Mouse (Mus musculus) neural tube, embryonic 11.5 days (tissue): ENCODE results near the gene Gsdme. TPM values are rescaled to one million over a fixed set of nuclear protein-coding genes. Genes with fewer than 3 reads are reported as not detected.

Experiments
- ATAC-seq: fragments of 200-750 bp; cut with Nextera tagmentation; 2 replicates; pipeline ENCODE4 v1.8.0; 2017; ENCODE audit warnings: moderate number of reproducible peaks, mild to moderate bottlenecking, moderate TSS enrichment, moderate library complexity; ENCODE audit not compliant: insufficient read depth, low FRiP score, low TSS enrichment
- DNase-seq: peaks from one replicate; pipeline ENCODE4 v3.0.0-alpha.2; 2015; ENCODE audit warnings: low spot score
- H3K27ac ChIP-seq: fragments of 300-500 bp; sonication (generic); 2 replicates; pipeline ENCODE4 v1.5.1; 2014; ENCODE audit warnings: low read depth, mild to moderate bottlenecking, low read length
- H3K27me3 ChIP-seq: fragments of 300-500 bp; sonication (generic); 2 replicates; pipeline ENCODE4 v1.6.1; 2014; ENCODE audit warnings: mild to moderate bottlenecking, low read length, mixed read lengths; ENCODE audit not compliant: control insufficient read depth, insufficient read depth
- H3K36me3 ChIP-seq: fragments of 300-500 bp; sonication (generic); 2 replicates; pipeline ENCODE4 v1.6.1; 2014; ENCODE audit warnings: mild to moderate bottlenecking, low read length, moderate library complexity, mixed read lengths; ENCODE audit not compliant: control insufficient read depth, insufficient read depth
- H3K4me1 ChIP-seq: fragments of 300-500 bp; sonication (generic); 2 replicates; pipeline ENCODE4 v1.6.1; 2014; ENCODE audit warnings: low read length, mixed read lengths; ENCODE audit not compliant: control insufficient read depth, insufficient read depth
- H3K4me2 ChIP-seq: fragments of 300-500 bp; sonication (generic); 2 replicates; pipeline ENCODE4 v1.6.1; 2014; ENCODE audit warnings: low read depth, mild to moderate bottlenecking, moderate library complexity
- H3K4me3 ChIP-seq: fragments of 300-500 bp; sonication (generic); 2 replicates; pipeline ENCODE4 v1.5.1; 2014; ENCODE audit warnings: low read depth, low read length
- H3K9ac ChIP-seq: fragments of 300-500 bp; sonication (generic); 2 replicates; pipeline ENCODE4 v1.6.1; 2014; ENCODE audit warnings: mild to moderate bottlenecking, low read length
- H3K9me3 ChIP-seq: fragments of 300-500 bp; sonication (generic); 2 replicates; pipeline ENCODE4 v1.6.1; 2016; ENCODE audit warnings: low read length; ENCODE audit not compliant: control insufficient read depth
- WGBS: fragments of 180-500 bp; shearing (Covaris S2); extraction: QIAGEN DNeasy Blood & Tissue Kit; methylation state at CpG from one replicate; pipeline ENCODE4 v1.1.7; 2014; 5-methylcytosine and 5-hydroxymethylcytosine counted together
- polyA plus RNA-seq: library from polyadenylated mRNA; unstranded; fragments of >200 nt; fragmentation: Nextera tagmentation; extraction: Ambion mirVana; gene quantifications from 2 replicates; pipeline ENCODE4 v1.2.1, GENCODE M21; 2014

Gsdme gene
- polyA plus RNA-seq, 1 experiment from 2014 or later = 53.7 TPM

DNA sequence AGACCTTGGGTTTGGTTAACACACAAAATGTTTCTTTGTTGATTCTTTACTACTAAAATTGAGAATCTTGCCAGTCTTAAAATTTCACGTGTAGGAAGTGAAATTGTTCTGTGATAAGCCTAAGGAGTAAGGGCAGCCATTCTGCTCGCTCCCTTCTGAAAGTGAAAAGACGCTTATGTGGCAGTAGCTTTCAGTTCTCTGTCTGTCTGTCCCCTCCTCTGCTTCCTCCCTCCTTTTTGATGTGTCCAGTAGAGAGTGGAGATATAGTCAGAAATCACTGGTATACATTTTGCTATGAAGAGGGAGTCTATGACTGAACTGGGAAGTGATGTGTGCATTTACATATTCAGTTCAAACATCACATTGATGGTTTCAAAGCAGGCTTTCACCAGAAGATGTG is 70.8 kb downstream of the Gsdme start:
- no peak overlapping the region for H3K4me3 ChIP-seq
- DNase-seq = no peak
- H3K36me3 ChIP-seq = no peaks in the 10 kb centered on the region; the same call in 1 of the 2 replicates
- no peak overlapping the region for H3K27ac ChIP-seq
- no peak overlapping the region for H3K4me2 ChIP-seq
- no peak for ATAC-seq
- 90% methylated on average over 3 of the region's 3 CpGs for WGBS
- no peaks in the 10 kb centered on the region for H3K9me3 ChIP-seq
- H3K4me1 ChIP-seq = no peaks in the 10 kb centered on the region; the same call in 1 of the 2 replicates
- H3K27me3 ChIP-seq = no peaks in the 10 kb centered on the region
- H3K9ac ChIP-seq = no peak overlapping the region

DNA sequence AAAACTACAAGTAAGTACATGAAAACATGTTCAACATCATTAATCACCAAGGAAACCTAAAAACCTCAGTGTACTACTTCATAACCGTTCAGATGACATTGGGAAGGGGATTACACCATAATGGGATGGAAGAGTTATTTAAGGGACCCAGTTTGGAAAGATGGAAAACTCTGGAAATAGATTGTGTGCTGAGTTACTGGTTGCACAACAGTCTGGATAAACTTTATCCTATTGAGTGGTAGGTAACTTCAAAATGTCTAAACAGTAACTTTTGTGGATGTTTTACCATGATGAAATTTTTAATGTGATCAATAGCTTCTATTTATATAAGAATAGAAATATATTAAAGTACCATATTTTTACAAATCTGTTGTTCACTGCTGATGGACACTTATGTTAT is 71.5 kb downstream of the Gsdme start:
- Histone ChIP-seq H3K27me3 (no peaks in the 10 kb centered on the region), H3K4me3 (no peak overlapping the region), H3K4me1 (no peaks in the 10 kb centered on the region; the same call in 1 of the 2 replicates), H3K4me2 (no peak overlapping the region), H3K9ac (no peak overlapping the region), H3K36me3 (no peaks in the 10 kb centered on the region; the same call in 1 of the 2 replicates), H3K9me3 (no peaks in the 10 kb centered on the region), H3K27ac (no peak overlapping the region)
- no peak for DNase-seq
- no peak for ATAC-seq
- WGBS = 91% methylated on average over 1 of the region's 1 CpGs

DNA sequence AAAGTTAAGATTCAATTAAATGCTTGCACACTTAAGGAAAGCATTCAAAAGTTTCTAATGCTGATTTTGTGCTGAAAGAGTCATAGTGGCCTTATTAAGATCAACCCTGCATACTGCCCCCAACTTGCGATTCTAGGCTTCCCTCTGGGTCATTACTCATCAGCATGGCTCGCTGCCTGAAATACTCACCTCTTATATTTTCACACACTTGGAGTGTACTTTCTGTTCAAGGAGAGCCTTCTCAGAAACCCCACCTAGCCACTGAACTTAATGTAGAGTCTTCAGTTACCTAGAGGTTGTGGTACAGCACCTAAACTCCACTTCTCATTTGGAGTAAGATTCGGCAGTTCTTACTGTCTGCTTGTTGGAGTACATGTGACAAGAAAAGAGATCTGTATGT is 72.1 kb downstream of the Gsdme start:
- no peaks in the 10 kb centered on the region for H3K9me3 ChIP-seq
- no peak for ATAC-seq
- H3K27ac ChIP-seq = no peak overlapping the region
- H3K27me3 ChIP-seq = no peaks in the 10 kb centered on the region
- 89% methylated on average over 3 of the region's 3 CpGs for WGBS
- no peak overlapping the region for H3K4me3 ChIP-seq
- H3K4me2 ChIP-seq = no peak overlapping the region
- no peak for DNase-seq
- no peaks in the 10 kb centered on the region; the same call in 1 of the 2 replicates for H3K4me1 ChIP-seq
- H3K9ac ChIP-seq = no peak overlapping the region
- no peaks in the 10 kb centered on the region; the same call in 1 of the 2 replicates for H3K36me3 ChIP-seq

DNA sequence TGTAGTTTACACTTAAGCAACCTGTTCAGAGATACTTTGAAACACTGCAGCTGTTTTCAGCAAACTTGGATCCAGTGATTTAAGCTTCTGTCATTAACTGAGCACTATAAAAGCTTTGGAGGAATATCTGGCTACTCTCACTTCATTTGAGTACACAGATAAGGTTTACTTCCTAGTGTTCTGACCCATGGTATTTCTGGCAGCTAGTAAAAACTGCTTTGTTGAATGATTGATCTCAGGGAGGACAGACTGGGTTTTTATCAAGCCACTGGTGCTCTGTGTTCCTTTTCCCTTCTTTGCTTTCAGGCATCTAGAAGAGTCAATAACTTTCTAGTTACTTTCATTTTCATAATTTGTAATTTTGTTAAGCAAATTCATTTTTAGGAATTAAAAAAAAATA is 74.3 kb downstream of the Gsdme start:
- DNase-seq (no peak), ATAC-seq (no peak)
- Histone ChIP-seq H3K9me3 (no peaks in the 10 kb centered on the region), H3K9ac (no peak overlapping the region), H3K4me3 (no peak overlapping the region), H3K27ac (no peak overlapping the region), H3K27me3 (no peaks in the 10 kb centered on the region), H3K4me1 (no peaks in the 10 kb centered on the region; the same call in 1 of the 2 replicates), H3K36me3 (no peaks in the 10 kb centered on the region; the same call in 1 of the 2 replicates), H3K4me2 (no peak overlapping the region)

DNA sequence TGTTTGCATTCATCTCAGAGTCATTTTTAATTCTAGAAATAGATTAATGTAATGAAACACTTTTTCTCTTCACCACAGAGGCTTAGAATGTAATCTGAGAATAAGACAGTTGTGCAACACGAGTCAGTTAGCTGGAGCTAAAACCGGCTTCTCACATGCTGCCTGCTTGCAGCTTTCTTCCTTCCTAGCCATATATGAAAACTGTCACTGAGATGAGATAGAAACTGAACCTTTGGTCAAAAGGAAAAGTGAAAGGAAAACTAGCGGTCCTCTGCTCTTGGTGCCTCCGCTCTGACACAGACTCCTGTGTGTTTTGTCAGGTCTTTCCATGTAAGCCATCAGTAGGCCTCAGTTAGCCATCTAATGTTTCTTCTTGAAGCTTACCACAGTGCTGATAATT is 75.7 kb downstream of the Gsdme start:
- 87% methylated on average over 4 of the region's 4 CpGs for WGBS
- no peak for ATAC-seq
- no peak for DNase-seq
- H3K9me3 ChIP-seq = no peaks in the 10 kb centered on the region
- H3K27me3 ChIP-seq = no peaks in the 10 kb centered on the region
- no peak overlapping the region for H3K9ac ChIP-seq
- no peak overlapping the region for H3K4me2 ChIP-seq
- no peaks in the 10 kb centered on the region; the same call in 1 of the 2 replicates for H3K36me3 ChIP-seq
- H3K4me1 ChIP-seq = no peaks in the 10 kb centered on the region; the same call in 1 of the 2 replicates
- H3K4me3 ChIP-seq = no peak overlapping the region
- H3K27ac ChIP-seq = no peak overlapping the region

DNA sequence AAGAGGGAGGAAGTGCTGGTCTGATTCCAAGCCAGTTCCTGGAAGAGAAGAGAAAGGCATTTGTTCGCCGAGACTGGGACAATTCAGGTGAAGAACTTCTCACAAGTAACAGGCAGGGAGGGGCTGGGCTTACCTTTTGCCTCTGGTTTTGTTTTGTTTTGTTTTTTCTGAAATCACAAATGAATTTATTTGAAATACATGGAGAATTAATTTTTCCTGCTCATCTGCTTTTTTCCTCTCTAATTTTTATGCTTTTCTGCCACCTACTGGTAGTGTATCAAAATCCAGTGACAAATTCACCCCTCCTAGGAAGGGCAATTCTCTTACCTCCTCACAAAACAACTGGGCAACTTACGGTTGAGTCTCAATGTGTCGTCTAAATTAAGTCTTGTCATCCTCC is 83.5 kb downstream of the Gsdme start:
- Histone ChIP-seq H3K27ac (no peak overlapping the region), H3K4me1 (no peaks in the 10 kb centered on the region), H3K9ac (no peak overlapping the region), H3K4me3 (no peak overlapping the region), H3K27me3 (no peaks in the 10 kb centered on the region), H3K36me3 (no peaks in the 10 kb centered on the region), H3K9me3 (no peaks in the 10 kb centered on the region), H3K4me2 (no peak overlapping the region)
- no peak for DNase-seq
- no peak for ATAC-seq
- WGBS = 85% methylated on average over 4 of the region's 4 CpGs

DNA sequence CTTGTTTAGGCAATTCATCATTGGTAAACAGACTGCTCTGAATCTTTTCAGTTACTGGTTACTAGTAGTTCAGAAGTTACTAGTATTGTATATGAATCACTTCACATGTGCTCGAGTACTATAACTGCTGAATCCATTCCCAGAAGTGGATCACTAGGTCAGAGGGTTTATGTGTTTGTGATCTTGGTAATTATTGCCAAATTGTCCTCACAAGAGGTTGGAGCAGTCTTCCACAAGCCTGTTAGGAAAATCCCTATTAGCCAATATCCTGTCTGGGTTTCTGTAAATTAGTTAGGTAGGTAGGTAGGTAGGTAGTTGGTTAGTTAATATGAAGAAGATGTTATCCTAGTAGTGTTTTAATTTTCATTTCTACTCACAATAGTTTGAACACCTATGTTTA is 87.9 kb downstream of the Gsdme start:
- Histone ChIP-seq H3K4me1 (no peaks in the 10 kb centered on the region), H3K4me2 (no peak overlapping the region), H3K27ac (no peak overlapping the region), H3K4me3 (no peak overlapping the region), H3K36me3 (no peaks in the 10 kb centered on the region), H3K9me3 (no peaks in the 10 kb centered on the region), H3K9ac (no peak overlapping the region), H3K27me3 (no peaks in the 10 kb centered on the region)
- 89% methylated on average over 1 of the region's 1 CpGs for WGBS
- ATAC-seq (no peak), DNase-seq (no peak)

DNA sequence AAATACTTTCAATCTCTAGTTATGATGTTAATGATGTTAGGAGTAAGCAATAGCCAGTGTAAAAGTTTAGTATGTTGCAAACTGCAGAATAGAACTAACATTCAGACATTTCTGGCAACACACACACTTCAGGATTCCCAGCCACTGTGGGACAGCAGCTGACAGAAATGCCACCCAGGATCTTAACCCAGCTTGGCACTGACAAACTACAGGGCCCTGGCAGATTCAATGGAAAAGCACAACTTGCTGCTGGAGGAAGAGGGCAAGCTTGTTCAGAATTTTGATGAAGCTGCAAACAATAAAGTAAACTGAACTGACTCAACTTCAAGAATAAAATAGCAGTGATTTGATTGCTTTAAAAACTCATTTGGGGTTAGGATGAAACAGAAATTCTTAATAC is 93.9 kb downstream of the Gsdme start:
- ATAC-seq (no peak), DNase-seq (no peak)
- Histone ChIP-seq H3K27ac (no peak overlapping the region), H3K9ac (no peak overlapping the region), H3K4me3 (no peak overlapping the region), H3K9me3 (no peaks in the 10 kb centered on the region), H3K36me3 (no peaks in the 10 kb centered on the region), H3K4me2 (no peak overlapping the region), H3K4me1 (no peaks in the 10 kb centered on the region), H3K27me3 (no peaks in the 10 kb centered on the region)

DNA sequence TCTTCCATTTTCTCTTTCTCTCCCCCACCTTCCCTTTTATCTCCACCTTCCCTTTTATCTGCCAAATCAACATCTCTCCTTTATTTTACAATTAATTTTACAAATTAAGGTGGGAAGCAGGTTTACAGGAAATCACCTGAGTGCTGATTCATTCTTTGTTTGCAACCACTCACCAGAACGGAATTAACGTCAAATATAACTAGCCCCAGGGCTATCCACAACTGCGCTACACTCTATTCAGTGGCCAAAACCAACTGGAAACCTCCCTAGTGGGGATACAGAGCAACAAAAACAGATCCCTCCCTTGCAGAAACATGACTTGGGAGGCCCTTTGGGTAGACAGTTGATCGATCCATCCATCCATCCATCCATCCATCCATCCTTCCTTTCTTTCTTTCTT is 94.8 kb downstream of the Gsdme start:
- no peak for ATAC-seq
- Histone ChIP-seq H3K4me2 (no peak overlapping the region), H3K4me3 (no peak overlapping the region), H3K9ac (no peak overlapping the region), H3K9me3 (no peaks in the 10 kb centered on the region), H3K36me3 (no peaks in the 10 kb centered on the region), H3K27ac (no peak overlapping the region), H3K27me3 (no peaks in the 10 kb centered on the region), H3K4me1 (no peaks in the 10 kb centered on the region)
- DNase-seq = no peak
- 98% methylated on average over 4 of the region's 4 CpGs for WGBS
